Mouse (Mus musculus) intestine, embryonic 15.5 days (tissue): Measurements from ENCODE around the gene Tnn. TPM values are rescaled to one million over a fixed set of nuclear protein-coding genes. Genes with fewer than 3 reads are reported as not detected.

ENCODE experiments used
- ATAC-seq: fragments of 200-750 bp; cut with Nextera tagmentation; 2 replicates; pipeline ENCODE4 v1.8.0; 2017; ENCODE audit warnings: moderate TSS enrichment, moderate library complexity
- H3K27ac ChIP-seq: fragments of 300-500 bp; sonication (generic); 2 replicates; pipeline ENCODE4 v1.5.1; 2015; ENCODE audit warnings: mild to moderate bottlenecking, inconsistent platforms
- H3K27me3 ChIP-seq: fragments of 300-500 bp; sonication (generic); replicated peaks from 2 replicates; pipeline ENCODE4 v1.6.1; 2015; ENCODE audit warnings: inconsistent platforms
- H3K36me3 ChIP-seq: fragments of 300-500 bp; sonication (generic); 2 replicates; pipeline ENCODE4 v1.6.1; 2015; ENCODE audit warnings: inconsistent platforms
- H3K4me1 ChIP-seq: fragments of 300-500 bp; sonication (generic); replicated peaks from 2 replicates; pipeline ENCODE4 v1.6.1; 2015; ENCODE audit warnings: inconsistent platforms
- H3K4me2 ChIP-seq: fragments of 300-500 bp; sonication (generic); replicated peaks from 2 replicates; pipeline ENCODE4 v1.6.1; 2015; ENCODE audit warnings: mild to moderate bottlenecking, inconsistent platforms
- H3K4me3 ChIP-seq: fragments of 300-500 bp; sonication (generic); replicated peaks from 2 replicates; pipeline ENCODE4 v1.5.1; 2015; ENCODE audit warnings: inconsistent platforms
- H3K9ac ChIP-seq: fragments of 300-500 bp; sonication (generic); 2 replicates; pipeline ENCODE4 v1.6.1; 2015; ENCODE audit warnings: inconsistent platforms
- H3K9me3 ChIP-seq: fragments of 300-500 bp; sonication (generic); 2 replicates; pipeline ENCODE4 v1.6.1; 2016; ENCODE audit warnings: inconsistent platforms
- WGBS: fragments of 180-500 bp; shearing (Covaris S2); methylation state at CpG from one replicate; pipeline ENCODE4 v1.1.7; 2015; 5-methylcytosine and 5-hydroxymethylcytosine counted together
- polyA plus RNA-seq: library from polyadenylated mRNA; unstranded; fragments of >200 nt; fragmentation: Nextera tagmentation; extraction: Ambion mirVana; gene quantifications from 2 replicates; pipeline ENCODE4 v1.2.1, GENCODE M21; 2015

The Tnn gene
- polyA plus RNA-seq, 1 experiment from 2014 or later = 6.6 TPM

DNA sequence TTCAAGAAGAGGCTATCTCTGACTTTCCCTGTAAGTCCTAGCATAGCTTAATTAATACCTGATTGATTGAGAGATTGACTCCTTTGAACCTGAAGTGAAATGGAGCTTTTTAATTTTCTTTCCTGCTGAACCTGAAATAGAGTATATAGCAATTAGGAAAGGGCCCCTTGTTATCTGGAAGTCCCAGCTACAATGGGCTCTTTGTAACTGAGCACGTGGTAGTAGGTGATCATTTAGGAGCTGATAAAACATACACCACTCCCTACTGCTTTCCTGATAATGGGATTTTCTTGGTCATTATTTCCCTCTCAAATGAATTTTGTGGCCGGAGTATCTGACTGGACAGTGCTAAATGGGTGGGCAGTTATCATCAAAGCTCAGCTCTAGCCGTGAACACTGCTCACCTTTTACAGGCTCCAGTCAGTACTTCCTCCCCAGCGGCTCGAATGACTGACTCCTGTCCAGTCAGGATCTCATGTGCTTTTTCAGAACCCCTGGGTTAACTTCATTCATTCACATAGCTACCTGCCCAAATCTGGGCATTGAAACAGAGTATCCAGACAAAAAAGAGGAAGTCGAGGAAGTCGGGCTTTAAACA lies 88.7 kb downstream of the Tnn start:
- H3K27ac ChIP-seq = no peak overlapping the region
- no peak overlapping the region for H3K4me3 ChIP-seq
- ATAC-seq = peak; percentile 86
- H3K4me2 ChIP-seq = no peak overlapping the region
- H3K4me1 ChIP-seq = no peaks in the 10 kb centered on the region
- H3K9ac ChIP-seq = no peak overlapping the region
- 76% methylated on average over 7 of the region's 7 CpGs for WGBS
- H3K27me3 ChIP-seq = no peaks in the 10 kb centered on the region
- no peaks in the 10 kb centered on the region for H3K9me3 ChIP-seq
- H3K36me3 ChIP-seq = no peaks in the 10 kb centered on the region

DNA sequence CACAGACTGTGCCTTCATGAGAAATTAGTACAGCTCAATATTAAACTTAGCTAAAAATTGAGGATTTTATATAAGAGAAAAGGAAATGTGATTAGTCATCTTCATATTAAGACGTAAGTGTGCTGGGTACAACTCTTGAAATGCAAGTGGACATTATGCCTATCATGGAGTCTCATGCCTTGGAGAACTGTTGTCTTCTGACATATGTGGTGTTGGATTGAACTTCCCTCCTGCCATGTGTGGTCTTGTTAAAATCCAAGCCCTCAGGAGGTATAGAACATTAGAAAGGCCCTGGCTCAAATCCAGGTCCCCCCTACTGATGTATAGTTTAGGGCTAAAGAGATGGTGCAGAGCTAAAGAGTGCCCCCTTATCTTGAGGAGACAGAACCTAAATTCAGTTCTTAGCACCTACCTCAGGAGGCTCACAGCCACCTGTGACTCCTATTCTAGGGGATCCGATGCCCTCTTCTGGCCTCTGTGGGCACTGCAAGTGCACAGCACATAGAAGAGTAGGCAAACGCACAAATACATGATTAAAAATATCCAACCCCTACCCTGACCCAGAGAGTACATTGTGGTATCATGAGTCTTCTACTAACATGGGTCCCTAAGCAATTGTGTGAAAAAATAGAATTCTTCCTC lies 91.5 kb downstream of the Tnn start:
- Histone ChIP-seq H3K27me3 (no peaks in the 10 kb centered on the region), H3K36me3 (no peaks in the 10 kb centered on the region), H3K9ac (no peak overlapping the region), H3K4me3 (no peak overlapping the region), H3K27ac (no peak overlapping the region), H3K4me1 (no peaks in the 10 kb centered on the region), H3K4me2 (no peak overlapping the region), H3K9me3 (no peaks in the 10 kb centered on the region)
- 50% methylated on average over 3 of the region's 3 CpGs for WGBS
- ATAC-seq = no peak

DNA sequence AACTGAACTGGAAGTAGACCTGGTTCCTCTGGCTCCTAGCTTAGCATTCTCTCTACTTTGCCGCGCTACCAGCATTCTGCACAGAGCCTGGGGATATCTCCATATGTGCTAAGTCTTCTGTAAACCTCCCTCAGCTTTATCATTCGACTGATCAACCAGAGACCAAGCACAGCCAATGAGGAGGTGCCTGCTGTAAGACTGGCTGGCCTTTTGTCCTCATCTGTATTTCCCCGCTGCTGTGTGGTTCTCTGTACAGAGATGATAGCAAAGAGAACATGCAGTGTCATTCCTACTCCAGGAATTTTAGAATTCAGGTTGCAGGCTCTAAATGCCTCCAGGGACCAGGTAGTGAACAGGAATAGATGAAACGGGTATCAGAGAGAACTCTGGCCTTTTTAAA lies 92.1 kb downstream of the Tnn start:
- Histone ChIP-seq H3K9ac (no peak overlapping the region), H3K36me3 (no peaks in the 10 kb centered on the region), H3K4me2 (no peak overlapping the region), H3K27me3 (no peaks in the 10 kb centered on the region), H3K4me1 (no peaks in the 10 kb centered on the region), H3K9me3 (no peaks in the 10 kb centered on the region), H3K4me3 (no peak overlapping the region), H3K27ac (no peak overlapping the region)
- ATAC-seq = peak; percentile 49; the same call in 1 of the 2 replicates
- 77% methylated on average over 5 of the region's 5 CpGs for WGBS

DNA sequence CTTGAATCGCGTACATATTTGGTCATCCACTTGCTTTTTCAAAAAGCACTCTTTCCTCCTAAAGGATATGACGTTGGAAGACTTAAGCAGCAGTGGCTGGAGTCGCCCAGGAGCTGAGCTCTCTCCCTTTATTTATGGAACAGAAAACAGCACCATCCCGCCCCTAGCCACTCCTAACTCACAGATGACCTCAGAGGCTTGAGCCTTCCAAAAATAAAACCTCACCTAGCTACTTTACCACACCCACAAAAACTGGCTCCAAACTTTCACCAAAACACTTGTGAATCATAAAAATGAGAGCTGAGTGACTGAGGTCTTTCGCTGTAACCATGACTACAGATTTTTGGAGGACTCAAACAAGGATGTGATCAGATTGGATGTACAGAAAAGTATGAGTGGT lies 92.8 kb downstream of the Tnn start:
- no peaks in the 10 kb centered on the region for H3K9me3 ChIP-seq
- no peak overlapping the region for H3K4me3 ChIP-seq
- no peaks in the 10 kb centered on the region for H3K4me1 ChIP-seq
- no peak for ATAC-seq
- H3K4me2 ChIP-seq = no peak overlapping the region
- H3K27ac ChIP-seq = no peak overlapping the region
- H3K9ac ChIP-seq = no peak overlapping the region
- H3K27me3 ChIP-seq = no peaks in the 10 kb centered on the region
- WGBS = 61% methylated on average over 6 of the region's 6 CpGs
- no peaks in the 10 kb centered on the region for H3K36me3 ChIP-seq

DNA sequence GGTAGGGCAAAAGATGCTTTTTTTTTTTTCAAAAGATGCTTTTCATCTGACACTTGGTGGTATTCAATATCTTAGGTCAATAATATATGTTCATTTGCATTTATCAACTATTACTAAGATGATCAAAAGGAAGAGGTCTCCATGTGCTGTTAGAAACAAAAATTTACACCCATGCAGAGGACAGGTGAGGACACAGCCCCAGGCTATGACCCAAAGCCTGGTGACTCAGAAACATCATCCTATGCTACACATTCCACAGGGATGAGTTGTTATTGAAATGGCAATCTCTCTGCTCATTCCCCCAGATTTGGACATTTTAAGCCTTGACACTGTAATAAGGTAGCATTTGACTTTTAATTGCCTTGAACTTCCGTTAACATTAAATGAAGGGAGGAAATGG lies 93.5 kb downstream of the Tnn start:
- Histone ChIP-seq H3K27me3 (no peaks in the 10 kb centered on the region), H3K4me1 (no peaks in the 10 kb centered on the region), H3K9me3 (no peaks in the 10 kb centered on the region), H3K4me3 (no peak overlapping the region), H3K4me2 (no peak overlapping the region), H3K36me3 (no peaks in the 10 kb centered on the region), H3K27ac (no peak overlapping the region), H3K9ac (no peak overlapping the region)
- ATAC-seq = no peak
- WGBS = 81% methylated on average over 1 of the region's 1 CpGs

DNA sequence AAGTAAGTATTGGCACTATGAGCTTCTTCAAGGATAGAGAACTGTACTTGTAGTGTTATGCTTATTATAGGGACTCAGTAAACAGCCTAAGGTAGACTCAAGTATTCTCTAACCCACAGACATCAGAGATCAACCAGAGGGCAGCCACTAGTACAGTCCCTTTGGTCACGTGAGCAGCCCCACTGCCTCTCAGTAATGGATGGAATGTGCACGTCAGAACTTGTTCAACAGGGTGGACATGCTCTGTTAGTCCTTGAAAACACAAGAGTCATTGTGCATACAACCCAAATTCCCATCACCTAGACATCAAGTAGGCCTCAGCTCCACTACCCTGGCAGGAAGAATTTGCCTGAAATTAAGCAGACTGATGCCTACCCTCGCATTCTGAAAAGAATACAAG lies 95.7 kb downstream of the Tnn start:
- no peak overlapping the region for H3K9ac ChIP-seq
- H3K36me3 ChIP-seq = no peaks in the 10 kb centered on the region
- no peaks in the 10 kb centered on the region for H3K9me3 ChIP-seq
- H3K4me3 ChIP-seq = no peak overlapping the region
- WGBS = 63% methylated on average over 3 of the region's 3 CpGs
- no peaks in the 10 kb centered on the region for H3K27me3 ChIP-seq
- H3K27ac ChIP-seq = no peak overlapping the region
- no peaks in the 10 kb centered on the region for H3K4me1 ChIP-seq
- no peak overlapping the region for H3K4me2 ChIP-seq
- no peak for ATAC-seq

DNA sequence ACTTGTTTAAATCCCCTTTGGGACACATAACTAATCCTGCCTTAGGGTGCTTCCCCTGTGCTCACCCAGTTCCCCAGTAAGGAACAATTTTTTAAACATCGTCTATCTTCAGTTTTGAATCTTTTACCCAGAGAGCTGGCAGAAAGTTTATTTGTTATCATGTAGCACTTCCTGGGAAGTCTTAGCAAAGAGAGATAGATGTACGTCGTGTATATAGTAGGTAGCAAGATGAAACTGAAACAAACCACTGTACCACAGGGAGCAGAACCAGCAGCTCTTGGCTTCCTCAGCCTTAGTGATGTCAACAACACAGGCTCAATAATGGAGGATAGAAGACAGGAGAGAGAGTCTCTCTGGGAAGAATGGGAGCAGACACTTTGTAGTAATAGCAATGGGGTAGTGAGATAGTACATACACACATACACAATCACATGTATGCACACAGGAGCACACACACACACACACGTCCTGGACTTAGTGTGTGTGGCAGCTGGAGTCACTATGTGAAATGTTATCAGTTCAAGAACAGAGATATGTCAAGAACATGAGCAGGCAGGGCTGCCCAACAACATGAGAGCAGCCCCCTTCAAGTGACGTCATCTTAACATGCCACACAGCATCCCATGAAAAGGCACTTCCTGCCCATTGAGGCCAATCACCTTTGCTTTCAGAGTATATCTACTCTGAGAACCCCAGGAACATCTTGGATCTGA lies 98.9 kb downstream of the Tnn start:
- Histone ChIP-seq H3K4me2 (no peak overlapping the region), H3K9ac (no peak overlapping the region), H3K9me3 (no peaks in the 10 kb centered on the region), H3K36me3 (no peaks in the 10 kb centered on the region), H3K4me3 (no peak overlapping the region), H3K27me3 (no peaks in the 10 kb centered on the region), H3K4me1 (no peaks in the 10 kb centered on the region), H3K27ac (no peak overlapping the region)
- WGBS = 67% methylated on average over 5 of the region's 5 CpGs
- ATAC-seq = no peak

DNA sequence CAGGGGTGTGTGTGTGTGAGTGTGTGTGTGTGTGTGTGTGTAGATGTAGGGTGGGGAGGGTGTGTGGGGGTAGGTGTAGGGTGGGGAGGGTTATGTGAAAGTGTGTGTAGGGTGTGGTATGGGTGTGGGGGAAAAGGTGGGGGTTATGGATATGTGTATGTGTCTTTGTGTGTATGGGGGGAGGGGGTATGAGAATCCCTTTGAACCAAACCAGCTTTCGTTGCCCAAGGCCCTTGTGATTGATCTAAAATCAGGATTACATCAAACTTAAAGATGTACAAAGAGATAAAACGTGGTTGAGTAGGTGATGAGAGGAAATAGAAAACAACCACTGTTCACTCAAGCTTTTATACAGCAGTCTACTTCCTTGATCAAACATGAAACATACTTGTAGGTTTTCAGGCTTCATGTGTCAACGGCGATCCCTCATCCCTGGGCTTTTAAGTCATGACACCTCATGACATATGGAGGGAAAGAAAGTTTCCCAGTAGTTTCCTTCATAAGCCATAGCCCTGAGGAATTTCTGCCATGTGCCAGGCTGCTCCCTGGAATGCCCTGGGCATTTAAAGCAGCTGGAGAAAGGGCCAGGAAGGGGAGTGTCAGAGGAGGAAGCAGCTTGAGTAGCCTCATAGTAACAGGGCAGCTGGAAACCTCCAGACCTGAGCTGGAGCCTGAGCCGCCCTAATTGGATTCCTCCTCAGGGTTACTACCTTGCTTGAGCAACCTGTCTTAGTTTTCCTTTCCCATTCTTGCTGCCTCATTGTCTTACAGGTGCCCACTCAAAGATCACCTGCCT lies 99.7 kb downstream of the Tnn start:
- H3K27me3 ChIP-seq = no peaks in the 10 kb centered on the region
- no peak overlapping the region for H3K4me3 ChIP-seq
- H3K4me1 ChIP-seq = no peaks in the 10 kb centered on the region
- H3K27ac ChIP-seq = no peak overlapping the region
- WGBS = 79% methylated on average over 5 of the region's 5 CpGs
- H3K9ac ChIP-seq = no peak overlapping the region
- H3K4me2 ChIP-seq = no peak overlapping the region
- H3K9me3 ChIP-seq = no peaks in the 10 kb centered on the region
- ATAC-seq = peak; percentile 55; the same call in 1 of the 2 replicates
- no peaks in the 10 kb centered on the region for H3K36me3 ChIP-seq

DNA sequence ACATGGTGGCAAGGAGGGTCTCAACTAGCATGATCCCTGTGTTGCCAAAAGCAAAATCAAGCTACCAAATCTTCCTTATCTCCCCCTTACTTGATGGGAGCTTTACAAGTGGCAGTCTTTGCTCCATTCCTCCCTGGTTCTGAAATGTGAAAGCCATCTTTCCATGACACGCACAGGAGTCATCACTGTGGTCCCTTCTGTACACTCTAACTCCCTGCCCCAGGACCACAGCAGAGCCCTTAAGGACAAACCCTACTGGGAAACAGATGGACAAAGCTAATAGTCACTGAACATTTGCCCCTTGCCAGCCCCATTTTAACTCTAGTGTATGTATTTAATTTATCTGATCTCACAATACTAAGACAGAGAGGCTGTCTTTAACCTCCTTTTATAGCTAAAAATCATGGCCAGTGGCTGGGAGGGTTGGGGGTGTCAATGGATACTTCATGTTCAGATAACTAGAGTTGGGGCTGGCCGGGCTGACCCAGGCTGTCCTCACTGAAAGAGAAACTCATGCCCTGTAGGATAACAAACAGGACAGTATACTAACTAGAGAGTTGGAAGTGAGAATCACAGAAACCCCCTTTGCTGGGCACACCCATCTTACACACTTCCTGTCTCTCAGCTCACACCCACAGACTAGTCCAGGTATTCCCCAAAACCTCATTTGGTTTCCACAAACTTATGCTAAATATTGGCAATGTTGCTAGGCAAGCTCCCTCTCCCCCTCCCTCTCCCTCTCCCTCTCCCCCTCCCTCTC lies 100.6 kb downstream of the Tnn start:
- Histone ChIP-seq H3K4me3 (no peak overlapping the region), H3K27me3 (no peaks in the 10 kb centered on the region), H3K9me3 (no peaks in the 10 kb centered on the region), H3K27ac (no peak overlapping the region), H3K9ac (no peak overlapping the region), H3K36me3 (no peaks in the 10 kb centered on the region), H3K4me2 (no peak overlapping the region), H3K4me1 (no peaks in the 10 kb centered on the region)
- ATAC-seq = no peak
- WGBS = 83% methylated on average over 2 of the region's 2 CpGs

DNA sequence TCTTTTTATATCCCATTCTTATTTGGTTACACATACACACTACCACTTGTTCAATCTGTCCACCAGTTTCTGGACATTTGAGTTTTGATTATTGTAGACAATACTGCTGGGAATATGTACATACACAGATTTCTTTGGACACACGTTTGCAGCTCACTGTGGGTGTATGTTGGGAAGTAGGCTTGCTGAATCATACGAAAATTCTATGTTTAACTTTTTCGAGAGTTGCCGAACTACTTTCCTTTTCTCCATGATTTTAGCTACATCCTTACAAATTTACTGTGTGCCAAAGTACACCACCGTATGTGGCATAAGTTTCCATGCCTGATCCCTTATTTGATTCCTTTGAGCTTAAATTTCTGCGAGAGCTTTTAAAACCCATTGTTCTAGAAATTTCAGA lies 102.5 kb downstream of the Tnn start:
- Histone ChIP-seq H3K27me3 (no peaks in the 10 kb centered on the region), H3K36me3 (no peaks in the 10 kb centered on the region), H3K9ac (no peak overlapping the region), H3K4me2 (no peak overlapping the region), H3K4me1 (no peaks in the 10 kb centered on the region), H3K27ac (no peak overlapping the region), H3K4me3 (no peak overlapping the region), H3K9me3 (no peaks in the 10 kb centered on the region)
- no peak for ATAC-seq
- WGBS = 91% methylated on average over 6 of the region's 6 CpGs

DNA sequence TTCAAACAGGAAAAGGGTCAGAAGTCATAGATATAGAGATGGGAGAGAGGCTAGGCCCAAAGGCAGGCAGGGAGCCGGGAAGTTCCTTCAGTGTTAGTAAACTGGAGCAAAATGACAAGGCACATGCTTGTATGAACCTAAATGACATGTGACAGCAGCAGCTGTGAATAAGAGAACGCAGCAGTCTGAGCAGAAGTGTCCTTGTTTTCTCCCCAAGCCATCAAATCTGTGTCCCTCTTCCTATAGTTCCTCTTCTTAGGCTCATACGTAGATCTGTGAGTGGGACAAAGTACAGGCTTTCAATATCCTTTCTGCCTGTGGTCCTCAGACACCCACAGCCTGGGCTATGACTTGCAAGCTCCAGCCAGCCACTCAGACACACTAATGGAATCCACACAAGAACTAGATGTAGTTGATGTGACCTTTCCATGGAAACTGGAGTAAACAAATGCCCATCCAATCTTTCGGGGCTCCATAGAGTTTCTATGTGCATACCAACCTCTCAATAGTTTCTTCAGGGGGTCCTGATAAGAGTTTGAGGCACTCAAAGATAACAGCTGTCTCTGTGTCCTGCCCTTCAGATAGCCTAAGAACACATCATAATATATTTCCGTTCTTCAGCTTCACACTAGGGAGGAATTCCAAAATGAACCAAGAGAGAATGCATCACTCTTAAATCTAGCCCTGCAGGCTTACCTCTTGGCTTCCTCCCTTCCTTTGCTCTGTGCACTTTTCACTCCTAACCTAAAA lies 104.1 kb downstream of the Tnn start:
- Histone ChIP-seq H3K9me3 (no peaks in the 10 kb centered on the region), H3K27ac (no peak overlapping the region), H3K36me3 (no peaks in the 10 kb centered on the region), H3K4me3 (no peak overlapping the region), H3K9ac (no peak overlapping the region), H3K4me1 (no peaks in the 10 kb centered on the region), H3K27me3 (no peaks in the 10 kb centered on the region), H3K4me2 (no peak overlapping the region)
- ATAC-seq = no peak
- WGBS = 70% methylated on average over 5 of the region's 5 CpGs
